Mouse (Mus musculus) adrenal gland, adult 8-10 months (tissue): ENCODE data around the gene Camkk2. TPM values are rescaled to one million over a fixed set of nuclear protein-coding genes. Genes with fewer than 3 reads are reported as not detected.

Experiments
- DNase-seq: peaks from one replicate; pipeline ENCODE4 v3.0.0; 2022
- total RNA-seq, 4 experiments: library from RNA; stranded (reverse); gene quantifications; 2 replicates each; pipeline ENCODE4 v1.2.4; 2022

The Camkk2 gene
- total RNA-seq = 10 to 100 TPM; 32.8 to 36.2 (median 34.9) TPM

GRCm38 (mm10) chr5:122779277-122779834 lies at the start of gene Camkk2:
Camkk2 (minus strand) TSS chr5:122779409.
- DNase-seq = peak; percentile 72

GRCm38 (mm10) chr5:122825099-122825498 lies 45.9 kb upstream of the Camkk2 start:
- DNase-seq = no peak

GRCm38 (mm10) chr5:122824450-122824849 lies 45.2 kb upstream of the Camkk2 start:
- DNase-seq = no peak

GRCm38 (mm10) chr5:122823976-122824375 lies 44.8 kb upstream of the Camkk2 start:
- DNase-seq = no peak

- no peak for DNase-seq
These were observed 43.2 kb upstream of the Camkk2 start for GRCm38 (mm10) chr5:122822441-122822840.

- DNase-seq = no peak
These were observed 42.3 kb upstream of the Camkk2 start for GRCm38 (mm10) chr5:122821524-122821885.

- DNase-seq = peak; percentile 90
These were observed 41.7 kb upstream of the Camkk2 start, which contains the start of gene Anapc5 for GRCm38 (mm10) chr5:122820777-122821523. Anapc5 (minus strand) TSS chr5:122821339.

- DNase-seq = no peak
These were observed 33.5 kb upstream of the Camkk2 start for GRCm38 (mm10) chr5:122812699-122813098.

- no peak for DNase-seq
These were observed 32.3 kb upstream of the Camkk2 start for GRCm38 (mm10) chr5:122811364-122812079.

- DNase-seq = no peak
These were observed 26.3 kb upstream of the Camkk2 start for GRCm38 (mm10) chr5:122805503-122805902.

- DNase-seq = no peak
These were observed 23.5 kb upstream of the Camkk2 start for GRCm38 (mm10) chr5:122802706-122803105.

- DNase-seq = no peak
These were observed 22.5 kb upstream of the Camkk2 start for GRCm38 (mm10) chr5:122801684-122802083.

GRCm38 (mm10) chr5:122800345-122801010 lies 21.3 kb upstream of the Camkk2 start:
- no peak for DNase-seq

GRCm38 (mm10) chr5:122799379-122800344 lies 20.5 kb upstream of the Camkk2 start:
- DNase-seq = no peak

GRCm38 (mm10) chr5:122798557-122799378 lies 19.6 kb upstream of the Camkk2 start:
- peak; percentile 39 for DNase-seq

- DNase-seq = no peak
These were observed 18.7 kb upstream of the Camkk2 start for GRCm38 (mm10) chr5:122797866-122798265.

GRCm38 (mm10) chr5:122788696-122789095 lies 9.5 kb upstream of the Camkk2 start:
- DNase-seq = no peak

GRCm38 (mm10) chr5:122786035-122786819 lies 7.0 kb upstream of the Camkk2 start:
- DNase-seq = no peak

GRCm38 (mm10) chr5:122783726-122784406 lies 4.7 kb upstream of the Camkk2 start:
- no peak for DNase-seq
